Mouse (Mus musculus): ENCODE results near the gene Agap1. TPM values are rescaled to one million over a fixed set of nuclear protein-coding genes. Genes with fewer than 3 reads are reported as not detected.

The Agap1 gene
- polyA plus RNA-seq, 1 experiment from 2014 or later = 28.6 TPM

- peak; percentile 73 for DNase-seq (ENCODE audit: low spot score)
- peak; percentile 42; the same call in 1 of the 2 replicates for ATAC-seq
These were observed 191.9 kb downstream of the Agap1 start for GRCm38 (mm10) chr1:89646326-89647018.

GRCm38 (mm10) chr1:89647505-89647904 lies 192.9 kb downstream of the Agap1 start:
- ATAC-seq (no peak), DNase-seq (ENCODE audit: low spot score) (no peak)
- H3K4me2 ChIP-seq (ENCODE audit: low read length) = no peak overlapping the region
- H3K27ac ChIP-seq (ENCODE audit: low read depth, low read length) = no peak overlapping the region
- no peaks in the 10 kb centered on the region for H3K4me1 ChIP-seq (ENCODE audit: control insufficient read depth, insufficient read depth, low read length)
- H3K36me3 ChIP-seq (ENCODE audit: control insufficient read depth, insufficient read depth, low read length) = peaks cover 5% of the 10 kb centered on the region; the same call in 1 of the 2 replicates
- 82% methylated on average over 8 of the region's 8 CpGs for WGBS
- H3K9me3 ChIP-seq (replicated peaks; ENCODE audit: control insufficient read depth, low read length) = no peaks in the 10 kb centered on the region
- no peak overlapping the region for H3K9ac ChIP-seq (ENCODE audit: low read length)
- no peak overlapping the region for H3K4me3 ChIP-seq (ENCODE audit: low read depth, low read length)
- no peaks in the 10 kb centered on the region for H3K27me3 ChIP-seq (replicated peaks; ENCODE audit: control insufficient read depth, insufficient read depth, low read length)

More at GRCm38 (mm10) chr1:89646326-89647018, 191.9 kb downstream of the Agap1 start:
- H3K4me3 ChIP-seq (ENCODE audit: low read depth, low read length) = no peak overlapping the region
- peaks cover 5% of the 10 kb centered on the region; the same call in 1 of the 2 replicates for H3K36me3 ChIP-seq (ENCODE audit: control insufficient read depth, insufficient read depth, low read length)
- WGBS = 35% methylated on average over 4 of the region's 4 CpGs
- H3K9me3 ChIP-seq (replicated peaks; ENCODE audit: control insufficient read depth, low read length) = no peaks in the 10 kb centered on the region
- H3K27me3 ChIP-seq (replicated peaks; ENCODE audit: control insufficient read depth, insufficient read depth, low read length) = no peaks in the 10 kb centered on the region
- no peak overlapping the region for H3K9ac ChIP-seq (ENCODE audit: low read length)
- no peaks in the 10 kb centered on the region for H3K4me1 ChIP-seq (ENCODE audit: control insufficient read depth, insufficient read depth, low read length)
- H3K27ac ChIP-seq (ENCODE audit: low read depth, low read length) = no peak overlapping the region
- H3K4me2 ChIP-seq (ENCODE audit: low read length) = no peak overlapping the region

GRCm38 (mm10) chr1:89650557-89650956 lies 196.0 kb downstream of the Agap1 start:
- WGBS = 65% methylated on average over 7 of the region's 7 CpGs
- Histone ChIP-seq H3K4me2 (ENCODE audit: low read length) (no peak overlapping the region), H3K27ac (ENCODE audit: low read depth, low read length) (no peak overlapping the region), H3K9ac (ENCODE audit: low read length) (no peak overlapping the region), H3K36me3 (ENCODE audit: control insufficient read depth, insufficient read depth, low read length) (no peaks in the 10 kb centered on the region), H3K27me3 (replicated peaks; ENCODE audit: control insufficient read depth, insufficient read depth, low read length) (no peaks in the 10 kb centered on the region), H3K4me3 (ENCODE audit: low read depth, low read length) (no peak overlapping the region), H3K4me1 (ENCODE audit: control insufficient read depth, insufficient read depth, low read length) (no peaks in the 10 kb centered on the region), H3K9me3 (replicated peaks; ENCODE audit: control insufficient read depth, low read length) (no peaks in the 10 kb centered on the region)
- DNase-seq (ENCODE audit: low spot score) (no peak), ATAC-seq (no peak)

GRCm38 (mm10) chr1:89656167-89656566 lies 201.6 kb downstream of the Agap1 start:
- no peak for ATAC-seq
- no peak overlapping the region for H3K9ac ChIP-seq (ENCODE audit: low read length)
- H3K27ac ChIP-seq (ENCODE audit: low read depth, low read length) = no peak overlapping the region
- DNase-seq (ENCODE audit: low spot score) = no peak
- H3K4me1 ChIP-seq (ENCODE audit: control insufficient read depth, insufficient read depth, low read length) = peaks cover 7% of the 10 kb centered on the region
- H3K4me2 ChIP-seq (ENCODE audit: low read length) = no peak overlapping the region
- 88% methylated on average over 3 of the region's 3 CpGs for WGBS
- no peaks in the 10 kb centered on the region for H3K36me3 ChIP-seq (ENCODE audit: control insufficient read depth, insufficient read depth, low read length)
- 0 out of 2 replicates have a peak, but pooled peaks cover 3% of the 10 kb centered on the region for H3K27me3 ChIP-seq (replicated peaks; ENCODE audit: control insufficient read depth, insufficient read depth, low read length)
- no peaks in the 10 kb centered on the region for H3K9me3 ChIP-seq (replicated peaks; ENCODE audit: control insufficient read depth, low read length)
- H3K4me3 ChIP-seq (ENCODE audit: low read depth, low read length) = no peak overlapping the region

GRCm38 (mm10) chr1:89656643-89657321 lies 202.2 kb downstream of the Agap1 start:
- Histone ChIP-seq H3K4me3 (ENCODE audit: low read depth, low read length) (no peak overlapping the region), H3K9ac (ENCODE audit: low read length) (no peak overlapping the region), H3K4me1 (ENCODE audit: control insufficient read depth, insufficient read depth, low read length) (peaks cover 7% of the 10 kb centered on the region), H3K9me3 (replicated peaks; ENCODE audit: control insufficient read depth, low read length) (no peaks in the 10 kb centered on the region), H3K36me3 (ENCODE audit: control insufficient read depth, insufficient read depth, low read length) (no peaks in the 10 kb centered on the region), H3K27ac (ENCODE audit: low read depth, low read length) (0 out of 2 replicates have a peak overlapping the region, but pooled peaks have one; percentile 5), H3K4me2 (ENCODE audit: low read length) (no peak overlapping the region), H3K27me3 (replicated peaks; ENCODE audit: control insufficient read depth, insufficient read depth, low read length) (0 out of 2 replicates have a peak, but pooled peaks cover 6% of the 10 kb centered on the region)
- DNase-seq (ENCODE audit: low spot score) (peak; percentile 67), ATAC-seq (peak; percentile 40; the same call in 1 of the 2 replicates)
- WGBS = 37% methylated on average over 11 of the region's 11 CpGs

GRCm38 (mm10) chr1:89660804-89661203 lies 206.2 kb downstream of the Agap1 start:
- H3K9ac ChIP-seq (ENCODE audit: low read length) = no peak overlapping the region
- no peaks in the 10 kb centered on the region for H3K9me3 ChIP-seq (replicated peaks; ENCODE audit: control insufficient read depth, low read length)
- no peak overlapping the region for H3K4me2 ChIP-seq (ENCODE audit: low read length)
- 91% methylated on average over 4 of the region's 4 CpGs for WGBS
- DNase-seq (ENCODE audit: low spot score) = no peak
- H3K27me3 ChIP-seq (replicated peaks; ENCODE audit: control insufficient read depth, insufficient read depth, low read length) = peaks cover 27% of the 10 kb centered on the region; the same call in 1 of the 2 replicates
- no peak overlapping the region for H3K4me3 ChIP-seq (ENCODE audit: low read depth, low read length)
- peaks cover 7% of the 10 kb centered on the region for H3K4me1 ChIP-seq (ENCODE audit: control insufficient read depth, insufficient read depth, low read length)
- no peak overlapping the region for H3K27ac ChIP-seq (ENCODE audit: low read depth, low read length)
- peaks cover 13% of the 10 kb centered on the region for H3K36me3 ChIP-seq (ENCODE audit: control insufficient read depth, insufficient read depth, low read length)
- no peak for ATAC-seq

- Histone ChIP-seq H3K4me3 (ENCODE audit: low read depth, low read length) (no peak overlapping the region), H3K27ac (ENCODE audit: low read depth, low read length) (no peak overlapping the region), H3K9me3 (replicated peaks; ENCODE audit: control insufficient read depth, low read length) (no peaks in the 10 kb centered on the region), H3K36me3 (ENCODE audit: control insufficient read depth, insufficient read depth, low read length) (peaks cover 26% of the 10 kb centered on the region), H3K4me1 (ENCODE audit: control insufficient read depth, insufficient read depth, low read length) (peaks cover 2% of the 10 kb centered on the region; the same call in 1 of the 2 replicates), H3K4me2 (ENCODE audit: low read length) (no peak overlapping the region), H3K9ac (ENCODE audit: low read length) (no peak overlapping the region), H3K27me3 (replicated peaks; ENCODE audit: control insufficient read depth, insufficient read depth, low read length) (peaks cover 65% of the 10 kb centered on the region)
- ATAC-seq = no peak
- WGBS = 94% methylated on average over 5 of the region's 5 CpGs
- DNase-seq (ENCODE audit: low spot score) = no peak
These were observed 211.5 kb downstream of the Agap1 start for GRCm38 (mm10) chr1:89666154-89666553.

- Histone ChIP-seq H3K36me3 (ENCODE audit: control insufficient read depth, insufficient read depth, low read length) (peaks cover 31% of the 10 kb centered on the region), H3K9ac (ENCODE audit: low read length) (no peak overlapping the region), H3K27ac (ENCODE audit: low read depth, low read length) (no peak overlapping the region), H3K4me2 (ENCODE audit: low read length) (no peak overlapping the region), H3K4me3 (ENCODE audit: low read depth, low read length) (no peak overlapping the region), H3K4me1 (ENCODE audit: control insufficient read depth, insufficient read depth, low read length) (peaks cover 13% of the 10 kb centered on the region; the same call in 1 of the 2 replicates), H3K9me3 (replicated peaks; ENCODE audit: control insufficient read depth, low read length) (no peaks in the 10 kb centered on the region), H3K27me3 (replicated peaks; ENCODE audit: control insufficient read depth, insufficient read depth, low read length) (peaks cover 63% of the 10 kb centered on the region)
- WGBS = 89% methylated on average over 7 of the region's 7 CpGs
- peak; percentile 72 for DNase-seq (ENCODE audit: low spot score)
- ATAC-seq = no peak
These were observed 212.8 kb downstream of the Agap1 start for GRCm38 (mm10) chr1:89667387-89667786.

GRCm38 (mm10) chr1:89668635-89669034 lies 214.0 kb downstream of the Agap1 start:
- H3K4me1 ChIP-seq (ENCODE audit: control insufficient read depth, insufficient read depth, low read length) = peaks cover 14% of the 10 kb centered on the region; the same call in 1 of the 2 replicates
- no peaks in the 10 kb centered on the region for H3K9me3 ChIP-seq (replicated peaks; ENCODE audit: control insufficient read depth, low read length)
- H3K4me3 ChIP-seq (ENCODE audit: low read depth, low read length) = no peak overlapping the region
- WGBS = 67% methylated on average over 9 of the region's 9 CpGs
- DNase-seq (ENCODE audit: low spot score) (peak; percentile 77), ATAC-seq (no peak)
- H3K9ac ChIP-seq (ENCODE audit: low read length) = no peak overlapping the region
- H3K36me3 ChIP-seq (ENCODE audit: control insufficient read depth, insufficient read depth, low read length) = peaks cover 39% of the 10 kb centered on the region
- no peak overlapping the region for H3K4me2 ChIP-seq (ENCODE audit: low read length)
- no peak overlapping the region for H3K27ac ChIP-seq (ENCODE audit: low read depth, low read length)
- H3K27me3 ChIP-seq (replicated peaks; ENCODE audit: control insufficient read depth, insufficient read depth, low read length) = peaks cover 72% of the 10 kb centered on the region

All from forebrain, embryonic 14.5 days (tissue).